Mouse (Mus musculus) midbrain, embryonic 12.5 days (tissue): ENCODE results near the gene Spon1. TPM values are rescaled to one million over a fixed set of nuclear protein-coding genes. Genes with fewer than 3 reads are reported as not detected.

Experiments used
- ATAC-seq: fragments of 200-750 bp; cut with Nextera tagmentation; 2 replicates; pipeline ENCODE4 v1.8.0; 2017; ENCODE audit warnings: low read depth, moderate TSS enrichment, moderate library complexity; ENCODE audit not compliant: low FRiP score
- H3K27ac ChIP-seq: fragments of 300-500 bp; sonication (generic); replicated peaks from 2 replicates; pipeline ENCODE4 v1.5.1; 2016; ENCODE audit warnings: mild to moderate bottlenecking
- H3K27me3 ChIP-seq: fragments of 300-500 bp; sonication (generic); 2 replicates; pipeline ENCODE4 v1.6.1; 2016; ENCODE audit warnings: mild to moderate bottlenecking
- H3K36me3 ChIP-seq: fragments of 300-500 bp; sonication (generic); 2 replicates; pipeline ENCODE4 v1.6.1; 2016
- H3K4me1 ChIP-seq: fragments of 300-500 bp; sonication (generic); 2 replicates; pipeline ENCODE4 v1.6.1; 2016
- H3K4me2 ChIP-seq: fragments of 300-500 bp; sonication (generic); replicated peaks from 2 replicates; pipeline ENCODE4 v1.6.1; 2016; ENCODE audit warnings: mild to moderate bottlenecking, moderate library complexity
- H3K4me3 ChIP-seq: fragments of 300-500 bp; sonication (generic); 2 replicates; pipeline ENCODE4 v1.5.1; 2016; ENCODE audit warnings: mild to moderate bottlenecking
- H3K9ac ChIP-seq: fragments of 300-500 bp; sonication (generic); replicated peaks from 2 replicates; pipeline ENCODE4 v1.6.1; 2016; ENCODE audit warnings: mild to moderate bottlenecking, moderate library complexity
- H3K9me3 ChIP-seq: fragments of 300-500 bp; sonication (generic); 2 replicates; pipeline ENCODE4 v1.6.1; 2016; ENCODE audit warnings: mild to moderate bottlenecking
- WGBS: fragments of 180-500 bp; shearing (Covaris S2); methylation state at CpG from one replicate; pipeline ENCODE4 v1.1.7; 2016; 5-methylcytosine and 5-hydroxymethylcytosine counted together
- polyA plus RNA-seq: library from polyadenylated mRNA; unstranded; fragments of >200 nt; fragmentation: Nextera tagmentation; extraction: Ambion mirVana; gene quantifications from 2 replicates; pipeline ENCODE4 v1.2.1, GENCODE M21; 2016

The Spon1 gene
- polyA plus RNA-seq, 1 experiment from 2014 or later: 57.5 TPM

DNA sequence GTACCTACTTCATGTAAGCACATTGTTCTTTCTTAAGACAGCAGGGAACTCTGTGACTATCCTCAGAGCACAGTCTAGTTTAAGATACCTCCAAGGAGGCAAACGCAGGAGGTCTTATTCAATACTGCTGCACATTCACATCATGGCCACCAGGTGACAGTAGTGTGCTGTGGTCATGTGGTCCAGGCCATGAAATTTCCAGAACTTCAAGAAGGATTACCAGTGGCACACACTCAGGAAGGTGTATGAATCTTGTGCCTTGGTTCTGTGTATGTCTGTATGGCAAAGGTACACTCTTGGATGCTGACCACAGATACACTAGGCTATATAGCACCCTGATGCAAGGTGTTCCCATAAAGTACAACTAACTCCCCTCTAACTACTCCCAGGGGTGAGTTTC is 6.6 kb upstream of the Spon1 start:
- Histone ChIP-seq H3K36me3 (no peaks in the 10 kb centered on the region), H3K27ac (no peak overlapping the region), H3K4me3 (no peak overlapping the region), H3K27me3 (peaks cover 8% of the 10 kb centered on the region), H3K9ac (no peak overlapping the region), H3K9me3 (peaks cover 9% of the 10 kb centered on the region), H3K4me1 (no peaks in the 10 kb centered on the region), H3K4me2 (no peak overlapping the region)
- WGBS: 15% methylated on average over 1 of the region's 1 CpGs
- ATAC-seq: no peak

- ATAC-seq: no peak
- WGBS: 77% methylated on average over 5 of the region's 5 CpGs
- no peak overlapping the region for H3K9ac ChIP-seq
- H3K9me3 ChIP-seq: peaks cover 9% of the 10 kb centered on the region
- H3K27me3 ChIP-seq: peaks cover 49% of the 10 kb centered on the region
- H3K4me1 ChIP-seq: peaks cover 30% of the 10 kb centered on the region
- no peaks in the 10 kb centered on the region for H3K36me3 ChIP-seq
- peak overlapping the region; percentile 99; the same call in 1 of the 2 replicates for H3K4me2 ChIP-seq
- no peak overlapping the region for H3K27ac ChIP-seq
- no peak overlapping the region for H3K4me3 ChIP-seq
Measured at GRCm38 (mm10) chr7:113765133-113765532, 665 bp upstream of the Spon1 start.

DNA sequence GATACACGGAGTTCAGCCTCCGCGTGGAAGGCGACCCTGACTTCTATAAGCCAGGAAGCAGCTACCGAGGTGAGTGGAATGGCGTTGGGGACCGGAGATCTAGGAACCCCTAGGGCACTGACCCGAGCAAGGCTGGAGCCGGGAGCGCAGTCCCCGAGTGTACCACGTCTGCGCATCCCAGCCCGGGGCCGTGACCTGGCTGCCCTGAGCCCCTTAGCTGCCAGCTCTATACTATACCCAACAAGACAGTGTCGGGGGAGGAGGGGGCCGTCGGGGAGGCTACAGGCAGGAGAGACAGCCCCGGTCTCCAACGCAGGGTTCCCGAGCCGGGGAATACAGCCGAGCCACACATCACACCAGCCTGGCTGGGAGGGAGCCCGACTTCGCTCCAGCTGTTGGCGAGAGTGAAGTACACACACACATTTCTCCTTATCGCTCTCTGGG is 722 bp downstream of the Spon1 start:
- ATAC-seq: peak; percentile 13
- whole genome bisulfite sequencing: under 1% methylated on average over 27 of the region's 27 CpGs
- H3K27me3 ChIP-seq: peaks cover 49% of the 10 kb centered on the region
- peak overlapping the region; percentile 54 for H3K4me3 ChIP-seq
- H3K4me1 ChIP-seq: peaks cover 30% of the 10 kb centered on the region
- peaks cover 9% of the 10 kb centered on the region for H3K9me3 ChIP-seq
- H3K27ac ChIP-seq: no peak overlapping the region; the same call in 1 of the 2 replicates
- no peaks in the 10 kb centered on the region for H3K36me3 ChIP-seq
- peak overlapping the region; percentile 68 for H3K9ac ChIP-seq
- H3K4me2 ChIP-seq: peak overlapping the region; percentile 99

- H3K36me3 ChIP-seq: no peaks in the 10 kb centered on the region
- H3K9ac ChIP-seq: 0 out of 2 replicates have a peak overlapping the region, but pooled peaks have one; percentile 7
- H3K9me3 ChIP-seq: peaks cover 9% of the 10 kb centered on the region
- 9% methylated on average over 6 of the region's 6 CpGs for WGBS
- H3K4me3 ChIP-seq: peak overlapping the region; percentile 54
- H3K27ac ChIP-seq: no peak overlapping the region
- no peak for ATAC-seq
- H3K4me2 ChIP-seq: peak overlapping the region; percentile 99
- peaks cover 49% of the 10 kb centered on the region for H3K27me3 ChIP-seq
- H3K4me1 ChIP-seq: peaks cover 30% of the 10 kb centered on the region
Measured at GRCm38 (mm10) chr7:113767546-113767945, 1.7 kb downstream of the Spon1 start.

DNA sequence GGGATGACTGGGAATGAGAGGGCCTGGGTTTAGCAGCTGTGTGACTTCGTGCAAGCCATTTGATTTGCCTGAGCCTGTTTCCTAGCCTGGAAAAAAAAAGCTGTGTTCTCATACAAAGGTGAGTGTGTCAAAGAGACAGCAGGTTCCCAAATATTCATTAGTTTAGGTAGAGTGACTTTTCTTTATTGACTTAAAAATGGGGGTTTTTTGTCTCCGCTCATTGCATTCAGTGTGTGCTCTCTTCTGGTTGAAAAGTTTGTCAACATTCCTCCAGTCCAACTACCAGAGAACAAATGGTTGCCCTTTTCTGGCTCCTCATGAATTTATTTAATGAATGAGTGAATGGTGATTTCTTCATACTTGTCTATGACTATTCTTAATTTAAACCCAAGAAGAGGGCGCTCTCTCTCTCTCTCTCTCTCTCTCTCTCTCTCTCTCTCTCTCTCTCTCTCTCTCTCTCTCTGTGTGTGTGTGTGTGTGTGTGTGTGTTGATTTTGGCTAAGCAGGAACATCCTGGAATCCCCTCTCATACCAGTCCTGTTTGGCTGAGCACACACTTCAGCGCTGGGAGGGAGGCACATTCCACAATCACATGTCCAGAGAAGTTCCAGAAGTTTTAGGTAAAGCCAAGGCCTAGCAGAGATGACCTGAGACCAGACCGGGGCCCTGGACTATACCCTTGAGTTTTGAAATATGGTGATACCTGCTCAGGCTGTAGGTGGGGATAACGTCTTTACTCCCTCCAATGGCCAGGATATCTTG is 2.6 kb downstream of the Spon1 start:
- no peak for ATAC-seq
- no peak overlapping the region for H3K9ac ChIP-seq
- H3K4me1 ChIP-seq: peaks cover 30% of the 10 kb centered on the region
- no peaks in the 10 kb centered on the region for H3K36me3 ChIP-seq
- peaks cover 51% of the 10 kb centered on the region for H3K27me3 ChIP-seq
- H3K4me2 ChIP-seq: peak overlapping the region; percentile 99
- no peak overlapping the region for H3K27ac ChIP-seq
- H3K9me3 ChIP-seq: 0 out of 2 replicates have a peak, but pooled peaks cover 3% of the 10 kb centered on the region
- WGBS: 58% methylated on average over 6 of the region's 6 CpGs
- peak overlapping the region; percentile 54 for H3K4me3 ChIP-seq

DNA sequence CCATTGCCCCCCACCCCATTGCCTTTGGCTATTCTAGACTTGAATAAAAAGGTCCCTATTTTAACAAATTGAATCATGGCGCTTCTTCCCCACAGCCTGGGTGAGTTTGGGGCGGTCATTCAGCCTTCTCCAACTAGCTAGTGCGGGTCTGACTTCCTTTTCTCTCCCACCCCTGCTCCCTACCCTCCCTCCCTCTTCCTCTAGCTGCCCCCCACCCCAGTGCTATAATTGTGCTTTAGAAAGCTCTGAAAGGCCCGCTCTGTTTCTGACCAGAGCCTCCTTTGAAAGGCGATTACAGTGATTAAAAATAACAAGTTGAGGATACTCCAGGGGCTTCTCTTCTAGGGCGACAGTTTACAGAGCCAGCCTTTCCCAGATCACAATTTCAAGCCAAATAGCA is 3.5 kb downstream of the Spon1 start:
- peaks cover 54% of the 10 kb centered on the region for H3K27me3 ChIP-seq

GRCm38 (mm10) chr7:113772135-113772534 is 6.3 kb downstream of the Spon1 start:
- no peak for ATAC-seq
- Histone ChIP-seq H3K9me3 (0 out of 2 replicates have a peak, but pooled peaks cover 3% of the 10 kb centered on the region), H3K4me2 (no peak overlapping the region), H3K36me3 (no peaks in the 10 kb centered on the region), H3K9ac (no peak overlapping the region), H3K27ac (no peak overlapping the region), H3K27me3 (peaks cover 34% of the 10 kb centered on the region), H3K4me1 (peaks cover 14% of the 10 kb centered on the region), H3K4me3 (no peak overlapping the region)
- 84% methylated on average over 2 of the region's 2 CpGs for WGBS

More for the DNA sequence above, 3.5 kb downstream of the Spon1 start:
- Histone ChIP-seq H3K9me3 (0 out of 2 replicates have a peak, but pooled peaks cover 3% of the 10 kb centered on the region), H3K4me3 (no peak overlapping the region), H3K4me2 (peak overlapping the region; percentile 99), H3K9ac (no peak overlapping the region; the same call in 1 of the 2 replicates), H3K36me3 (no peaks in the 10 kb centered on the region), H3K4me1 (peaks cover 30% of the 10 kb centered on the region), H3K27ac (peak overlapping the region; percentile 4; the same call in 1 of the 2 replicates)
- no peak for ATAC-seq
- 7% methylated on average over 6 of the region's 6 CpGs for WGBS

GRCm38 (mm10) chr7:113773436-113773835 is 7.6 kb downstream of the Spon1 start:
- Histone ChIP-seq H3K27ac (no peak overlapping the region), H3K9ac (no peak overlapping the region), H3K4me3 (no peak overlapping the region), H3K4me2 (no peak overlapping the region), H3K27me3 (peaks cover 24% of the 10 kb centered on the region), H3K4me1 (peaks cover 13% of the 10 kb centered on the region), H3K9me3 (0 out of 2 replicates have a peak, but pooled peaks cover 3% of the 10 kb centered on the region), H3K36me3 (no peaks in the 10 kb centered on the region)
- ATAC-seq: no peak
- 71% methylated on average over 8 of the region's 8 CpGs for WGBS

- peak; percentile 78; the same call in 1 of the 2 replicates for ATAC-seq
- H3K4me2 ChIP-seq: no peak overlapping the region
- WGBS: 16% methylated on average over 7 of the region's 7 CpGs
Measured at GRCm38 (mm10) chr7:113774039-113774438, 8.2 kb downstream of the Spon1 start.

GRCm38 (mm10) chr7:113774906-113775305 is 9.1 kb downstream of the Spon1 start:
- Histone ChIP-seq H3K9me3 (0 out of 2 replicates have a peak, but pooled peaks cover 3% of the 10 kb centered on the region), H3K4me2 (no peak overlapping the region), H3K27ac (no peak overlapping the region), H3K4me1 (peaks cover 3% of the 10 kb centered on the region; the same call in 1 of the 2 replicates), H3K27me3 (peaks cover 21% of the 10 kb centered on the region; the same call in 1 of the 2 replicates), H3K36me3 (no peaks in the 10 kb centered on the region), H3K4me3 (no peak overlapping the region), H3K9ac (no peak overlapping the region)
- no peak for ATAC-seq
- 74% methylated on average over 3 of the region's 3 CpGs for WGBS

More at GRCm38 (mm10) chr7:113774039-113774438, 8.2 kb downstream of the Spon1 start:
- Histone ChIP-seq H3K27ac (no peak overlapping the region), H3K4me1 (peaks cover 11% of the 10 kb centered on the region), H3K36me3 (no peaks in the 10 kb centered on the region), H3K4me3 (no peak overlapping the region), H3K27me3 (peaks cover 21% of the 10 kb centered on the region; the same call in 1 of the 2 replicates), H3K9ac (no peak overlapping the region), H3K9me3 (0 out of 2 replicates have a peak, but pooled peaks cover 3% of the 10 kb centered on the region)

DNA sequence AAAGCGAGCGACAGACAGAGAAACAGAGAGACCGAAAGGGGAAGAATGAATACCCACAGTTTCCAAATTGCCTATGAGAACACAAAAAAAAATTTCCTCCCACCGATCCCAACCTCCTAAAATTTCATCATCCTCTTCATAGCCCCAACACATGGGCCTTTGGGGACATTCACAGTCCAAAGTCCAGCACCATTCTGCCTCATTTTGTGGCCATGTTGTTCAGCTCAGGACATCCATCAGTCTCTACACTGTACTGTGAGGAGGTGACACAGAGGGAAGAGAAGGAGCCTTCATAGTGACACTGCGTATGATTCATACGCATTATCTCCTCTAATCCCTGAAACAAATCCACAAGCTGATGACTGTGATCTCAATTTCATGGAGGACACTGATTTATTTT is 12.7 kb downstream of the Spon1 start:
- H3K9ac ChIP-seq: no peak overlapping the region
- no peaks in the 10 kb centered on the region; the same call in 1 of the 2 replicates for H3K4me1 ChIP-seq
- H3K9me3 ChIP-seq: no peaks in the 10 kb centered on the region
- peaks cover 13% of the 10 kb centered on the region; the same call in 1 of the 2 replicates for H3K27me3 ChIP-seq
- no peak overlapping the region for H3K4me3 ChIP-seq
- ATAC-seq: no peak
- no peak overlapping the region for H3K27ac ChIP-seq
- H3K36me3 ChIP-seq: no peaks in the 10 kb centered on the region
- no peak overlapping the region for H3K4me2 ChIP-seq
- WGBS: 95% methylated on average over 5 of the region's 6 CpGs

DNA sequence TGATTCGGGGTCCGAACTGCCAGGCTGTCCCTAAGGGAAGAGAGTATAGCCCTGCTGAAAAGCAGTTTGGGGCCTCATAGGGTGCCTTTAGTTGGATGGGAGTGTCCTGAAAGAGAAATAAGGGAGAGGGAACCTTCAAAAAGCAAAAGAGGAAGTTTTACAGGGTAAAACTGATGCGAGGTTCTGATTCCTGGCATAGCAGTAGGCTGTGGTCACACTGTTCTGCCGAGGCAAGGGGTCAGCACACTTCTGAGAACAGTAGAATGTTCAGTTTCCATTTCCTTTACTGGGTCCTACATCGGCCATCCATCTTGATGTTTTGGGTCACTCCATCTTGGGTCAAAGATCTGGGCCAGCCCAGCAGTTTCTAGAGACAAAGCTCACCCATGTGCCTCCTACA is 14.5 kb downstream of the Spon1 start:
- no peaks in the 10 kb centered on the region for H3K36me3 ChIP-seq
- H3K4me3 ChIP-seq: no peak overlapping the region
- 0 out of 2 replicates have a peak, but pooled peaks cover 3% of the 10 kb centered on the region for H3K27me3 ChIP-seq
- H3K4me2 ChIP-seq: no peak overlapping the region
- no peak overlapping the region for H3K9ac ChIP-seq
- no peaks in the 10 kb centered on the region for H3K4me1 ChIP-seq
- no peaks in the 10 kb centered on the region for H3K9me3 ChIP-seq
- no peak for ATAC-seq
- no peak overlapping the region for H3K27ac ChIP-seq
- 85% methylated on average over 5 of the region's 5 CpGs for WGBS
